Comparison of ENCODE assay signal across 24 mouse cellular contexts in genomic region chr11:118974340-118974739, GRCm38 (mm10). TPM values are rescaled to one million over a fixed set of nuclear protein-coding genes. Genes with fewer than 3 reads are reported as not detected.
DNase-seq lines count a peak whose midpoint lies in the region; ATAC-seq and TF ChIP-seq lines count a peak whose summit lies in the region.
"Had no signal": no experiment of that assay in that cellular context is flagged by ENCODE, and none has a peak within 500 bp of the region (broad histone marks: within the 10 kb centered on the region; RNA-seq: fewer than 3 reads in every experiment).

No protein-coding gene starts in this region.

- H3K27me3 ChIP-seq in cerebellum, adult 2 months (ENCODE audit: control insufficient read depth, insufficient read depth, low read length), result no peaks in the 10 kb centered on the region
- H3K27me3 ChIP-seq in hindbrain, embryonic 10.5 days (ENCODE audit: insufficient read depth, poor library complexity, severe bottlenecking), result peaks cover 25% of the 10 kb centered on the region
- H3K27me3 ChIP-seq in hindbrain, embryonic 11.5 days (ENCODE audit: control insufficient read depth, insufficient read depth, low read length), result no peaks in the 10 kb centered on the region
- peaks cover 48% of the 10 kb centered on the region for H3K27me3 ChIP-seq in embryonic facial prominence, embryonic 10.5 days (replicated peaks; ENCODE audit: low read depth, poor library complexity, severe bottlenecking)
- H3K27me3 ChIP-seq in small intestine, adult 2 months (ENCODE audit: control insufficient read depth, insufficient read depth, low read length), result no peaks in the 10 kb centered on the region

- no peak overlapping the region for H3K4me2 ChIP-seq in hindbrain, embryonic 11.5 days (replicated peaks; ENCODE audit: low read depth, low read length)
- H3K4me2 ChIP-seq: embryonic facial prominence, embryonic 13.5 days; heart, embryonic 11.5 days; heart, embryonic 15.5 days; hindbrain, embryonic 13.5 days had no signal

- ATAC-seq in hindbrain, embryonic 11.5 days (ENCODE audit: low FRiP score), result no peak
- ATAC-seq: forebrain, embryonic 16.5 days had no signal

- no peak overlapping the region for H3K9ac ChIP-seq in hindbrain, embryonic 11.5 days (ENCODE audit: low read depth, low read length)
- H3K9ac ChIP-seq: embryonic facial prominence, embryonic 13.5 days; heart, embryonic 15.5 days had no signal

- TF ChIP-seq CTCF in cerebellum, adult 2 months (IDR thresholded peaks at IDR 0.05; ENCODE audit: borderline replicate concordance, insufficient read depth, low read depth, low read length), result no peak
- TF ChIP-seq CTCF in small intestine, adult 2 months (IDR thresholded peaks at IDR 0.05; ENCODE audit: extremely low read depth, insufficient read length, insufficient replicate concordance, low read depth, low read length), result no peak

- DNase-seq in cerebellum, adult 2 months, result no peak
- DNase-seq in cerebellum, adult 8-10 months, result no peak
- DNase-seq in hindbrain, embryonic 10.5 days (ENCODE audit: low spot score), result no peak
- DNase-seq in hindbrain, embryonic 11.5 days (ENCODE audit: low spot score), result no peak
- DNase-seq in embryonic facial prominence, embryonic 10.5 days (ENCODE audit: low spot score), result no peak
- no peak for DNase-seq in heart, postnatal 4 days
- DNase-seq: adrenal gland, postnatal 10 days; B cell, adult 2 months; cerebellum, adult 11-12 months; cerebellum, postnatal 10 days; gastrocnemius, postnatal 10 days; heart, adult 18-20 months; heart, postnatal 14 days; kidney, adult 11 months; kidney, adult 9 months had no signal

- TF ChIP-seq POLR2A in cerebellum, adult 2 months (IDR thresholded peaks at IDR 0.05; ENCODE audit: borderline replicate concordance, insufficient read depth, low read length), result no peak
- peak; percentile 57; the same call in 1 of the 2 replicates for TF ChIP-seq POLR2A in small intestine, adult 2 months (IDR thresholded peaks at IDR 0.05; ENCODE audit: low read depth, low read length)

- H3K4me1 ChIP-seq in cerebellum, adult 2 months (ENCODE audit: control insufficient read depth, insufficient read depth, low read length), result peaks cover 46% of the 10 kb centered on the region
- H3K4me1 ChIP-seq in hindbrain, embryonic 10.5 days (replicated peaks), result peaks cover 45% of the 10 kb centered on the region
- H3K4me1 ChIP-seq in hindbrain, embryonic 11.5 days (replicated peaks; ENCODE audit: control insufficient read depth, insufficient read depth, low read length), result peaks cover 7% of the 10 kb centered on the region; the same call in 1 of the 2 replicates
- peaks cover 21% of the 10 kb centered on the region for H3K4me1 ChIP-seq in embryonic facial prominence, embryonic 10.5 days
- H3K4me1 ChIP-seq in small intestine, adult 2 months (ENCODE audit: control insufficient read depth, insufficient read depth, insufficient read length, low read length), result peaks cover 21% of the 10 kb centered on the region; the same call in 1 of the 2 replicates
- H3K4me1 ChIP-seq: embryonic facial prominence, embryonic 13.5 days had no signal

- H3K4me3 ChIP-seq in cerebellum, adult 2 months (replicated peaks; ENCODE audit: insufficient read depth, low read depth, low read length), result no peak overlapping the region
- H3K4me3 ChIP-seq in hindbrain, embryonic 10.5 days, result no peak overlapping the region
- H3K4me3 ChIP-seq in hindbrain, embryonic 11.5 days (ENCODE audit: low read depth, low read length), result no peak overlapping the region
- no peak overlapping the region for H3K4me3 ChIP-seq in embryonic facial prominence, embryonic 10.5 days
- no peak overlapping the region for H3K4me3 ChIP-seq in small intestine, adult 2 months (ENCODE audit: low read depth, low read length)
- H3K4me3 ChIP-seq: embryonic facial prominence, embryonic 13.5 days; heart, embryonic 15.5 days; hindbrain, embryonic 13.5 days had no signal

- WGBS in cerebellum, adult 2 months, result 44% methylated on average over 7 of the region's 7 CpGs
- 80% methylated on average over 7 of the region's 7 CpGs for WGBS in hindbrain, embryonic 10.5 days
- 71% methylated on average over 7 of the region's 7 CpGs for WGBS in hindbrain, embryonic 11.5 days
- WGBS in embryonic facial prominence, embryonic 10.5 days, result 75% methylated on average over 7 of the region's 7 CpGs
- WGBS in small intestine, adult 2 months, result 26% methylated on average over 7 of the region's 7 CpGs

- H3K36me3 ChIP-seq in hindbrain, embryonic 10.5 days, result no peaks in the 10 kb centered on the region
- no peaks in the 10 kb centered on the region for H3K36me3 ChIP-seq in hindbrain, embryonic 11.5 days (ENCODE audit: control insufficient read depth, insufficient read depth, low read length)
- no peaks in the 10 kb centered on the region for H3K36me3 ChIP-seq in embryonic facial prominence, embryonic 10.5 days (replicated peaks)
- H3K36me3 ChIP-seq in small intestine, adult 2 months (ENCODE audit: control insufficient read depth, insufficient read depth, low read length), result no peaks in the 10 kb centered on the region
- H3K36me3 ChIP-seq: embryonic facial prominence, embryonic 13.5 days; heart, embryonic 15.5 days; hindbrain, embryonic 13.5 days had no signal

- H3K27ac ChIP-seq in cerebellum, adult 2 months (ENCODE audit: insufficient read depth, low read length), result peak overlapping the region; percentile 66; the same call in 1 of the 2 replicates
- H3K27ac ChIP-seq in hindbrain, embryonic 10.5 days, result peak overlapping the region; percentile 86
- no peak overlapping the region for H3K27ac ChIP-seq in hindbrain, embryonic 11.5 days (ENCODE audit: low read depth, low read length)
- H3K27ac ChIP-seq in embryonic facial prominence, embryonic 10.5 days (replicated peaks), result 0 out of 2 replicates have a peak overlapping the region, but pooled peaks have one; percentile 14
- peak overlapping the region; percentile 80 for H3K27ac ChIP-seq in small intestine, adult 2 months (ENCODE audit: insufficient read depth, low read depth, low read length)
- H3K27ac ChIP-seq: embryonic facial prominence, embryonic 13.5 days; heart, embryonic 15.5 days had no signal

- no peaks in the 10 kb centered on the region for H3K9me3 ChIP-seq in hindbrain, embryonic 10.5 days
- H3K9me3 ChIP-seq in hindbrain, embryonic 11.5 days (ENCODE audit: control insufficient read depth, low read length), result no peaks in the 10 kb centered on the region
- no peaks in the 10 kb centered on the region for H3K9me3 ChIP-seq in embryonic facial prominence, embryonic 10.5 days
- H3K9me3 ChIP-seq: embryonic facial prominence, embryonic 13.5 days; heart, embryonic 15.5 days; hindbrain, embryonic 13.5 days had no signal

RNA-seq across cellular contexts. Expression of gene Enpp7, which starts 13.6 kb away (rescaled TPM):
- polyA plus RNA-seq in cerebellum, adult 2 months (2012; rRNA removed), result not detected in 2 replicates
- polyA plus RNA-seq in hindbrain, embryonic 10.5 days (2016; fragmentation: Nextera tagmentation; extraction: Ambion mirVana), result not detected in 2 replicates
- not detected in 2 replicates for polyA plus RNA-seq in hindbrain, embryonic 11.5 days (2014; fragmentation: Nextera tagmentation; extraction: Ambion mirVana)
- polyA plus RNA-seq in embryonic facial prominence, embryonic 10.5 days (2016; fragmentation: Nextera tagmentation; extraction: Ambion mirVana), result not detected in 2 replicates
- polyA plus RNA-seq in small intestine, adult 2 months (2012; rRNA removed), result 10.8 and 2,214 TPM in 2 replicates
- total RNA-seq in heart, postnatal 4 days (2021), result not detected
- total RNA-seq: adrenal gland, postnatal 10 days; gastrocnemius, postnatal 10 days; gastrocnemius, postnatal 4 days; heart, adult 18-20 months; heart, postnatal 14 days; MEL had no signal
- polyA plus RNA-seq: cortical plate, adult 2 months; embryonic facial prominence, embryonic 13.5 days; forebrain, embryonic 16.5 days; heart, embryonic 11.5 days; heart, embryonic 15.5 days; hindbrain, embryonic 13.5 days had no signal

RNA-seq across cellular contexts. Expression of gene Cbx2, which starts 48.4 kb away (rescaled TPM):
- 4.1 and 4.6 TPM in 2 replicates for polyA plus RNA-seq in cerebellum, adult 2 months (2012; rRNA removed)
- 86.6 and 112 TPM in 2 replicates for polyA plus RNA-seq in hindbrain, embryonic 10.5 days (2016; fragmentation: Nextera tagmentation; extraction: Ambion mirVana)
- polyA plus RNA-seq in hindbrain, embryonic 11.5 days (2014; fragmentation: Nextera tagmentation; extraction: Ambion mirVana), result 44.4 and 54.5 TPM in 2 replicates
- 150 and 152 TPM in 2 replicates for polyA plus RNA-seq in embryonic facial prominence, embryonic 10.5 days (2016; fragmentation: Nextera tagmentation; extraction: Ambion mirVana)
- polyA plus RNA-seq in small intestine, adult 2 months (2012; rRNA removed), result 1.6 and 3.1 TPM in 2 replicates
- total RNA-seq in heart, postnatal 4 days (2021), result 1 to 10 TPM; 7.6 to 7.8 TPM

Comparison
In these comparisons a context has a peak if more than half of its experiments do, and no peak if none do; other contexts are left out.
1. RNA of gene Enpp7, which starts 13.6 kb away (polyA plus RNA-seq): 10.8 to 2,214 TPM in small intestine, adult 2 months; not detected in cerebellum, adult 2 months, not detected in hindbrain, embryonic 11.5 days, not detected in hindbrain, embryonic 10.5 days and not detected in embryonic facial prominence, embryonic 10.5 days; every median in the first group is over 10 times any median in the second.